Mouse (Mus musculus) gonadal fat pad, adult 2 months (tissue): ENCODE measurements at regions not wholly inside any gene's neighbourhood (a gene's known extent, or its start where the extent isn't known, plus 50 kb on each side); places are given as distances from the start of the nearest gene placed in this dataset.

Experiments
- DNase-seq: peaks from one replicate; pipeline ENCODE4 v3.0.0-alpha.2; 2012; ENCODE audit warnings: low read depth

DNA sequence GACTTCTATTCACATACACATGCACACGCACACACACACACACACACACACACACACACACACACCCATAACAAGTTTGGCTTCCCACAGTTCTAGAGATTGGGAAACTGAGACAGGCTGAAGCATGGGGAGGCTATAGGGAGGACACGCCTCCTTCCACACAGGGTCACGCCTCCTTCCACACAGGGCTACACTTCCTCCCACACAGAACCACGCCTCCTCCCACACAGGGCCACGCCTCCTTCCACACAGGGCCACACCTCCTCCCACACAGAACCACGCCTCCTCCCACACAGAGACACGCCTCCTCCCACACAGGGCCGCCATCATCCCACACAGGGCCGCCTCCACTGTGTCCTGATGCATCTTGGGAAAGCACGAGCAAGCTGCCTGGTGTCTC lies 401.9 kb upstream of the Kazn start:
- no peak for DNase-seq

DNA sequence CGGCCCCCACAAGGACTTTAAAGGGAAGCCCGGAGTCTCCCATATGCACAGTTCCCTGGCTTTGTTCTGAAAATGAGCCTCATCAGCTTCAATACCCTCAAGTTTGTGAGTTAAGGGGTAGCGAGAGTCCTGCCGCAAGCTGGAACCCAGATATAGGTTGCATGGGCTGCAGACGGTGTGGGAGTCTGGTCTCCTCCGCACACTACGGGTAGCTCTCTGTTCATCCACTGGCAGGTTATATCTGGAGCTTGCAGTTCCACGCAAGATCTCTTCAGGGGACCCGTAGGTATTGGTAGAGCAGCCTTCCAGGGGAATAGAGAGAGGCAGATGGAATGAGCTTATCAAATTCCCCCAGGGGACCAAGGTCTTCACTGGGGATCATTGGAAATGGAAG lies 400.1 kb upstream of the Kazn start:
- DNase-seq = no peak

DNA sequence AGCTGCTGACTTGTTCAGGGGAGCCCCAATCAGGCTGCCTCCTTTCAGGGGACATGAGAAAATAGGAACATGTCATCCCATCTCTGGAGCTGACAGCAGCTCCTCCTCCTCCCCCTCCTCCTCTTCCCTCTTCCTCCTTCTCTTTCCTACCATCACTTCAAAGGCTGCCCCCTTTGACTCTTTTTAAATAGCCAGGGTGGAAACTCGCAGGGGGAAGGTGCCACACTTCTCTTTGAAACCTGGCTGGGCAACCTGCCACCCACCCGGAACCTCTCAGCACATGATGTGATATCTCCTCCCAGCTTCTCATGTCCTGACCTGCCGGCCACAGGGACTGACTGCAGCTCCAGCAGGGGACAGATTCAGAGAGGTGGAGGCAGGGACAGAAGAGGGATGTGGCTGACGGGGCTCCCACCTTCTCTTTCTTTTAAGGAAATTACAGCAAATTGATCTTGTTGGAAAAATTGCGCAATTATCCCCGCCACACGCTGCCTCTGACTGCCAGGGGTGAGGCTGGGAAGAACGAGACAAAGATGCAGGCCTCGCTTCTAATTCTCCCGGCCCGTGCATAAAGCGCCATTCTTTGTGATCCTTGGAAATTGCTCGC lies 399.6 kb upstream of the Kazn start:
- DNase-seq = no peak

DNA sequence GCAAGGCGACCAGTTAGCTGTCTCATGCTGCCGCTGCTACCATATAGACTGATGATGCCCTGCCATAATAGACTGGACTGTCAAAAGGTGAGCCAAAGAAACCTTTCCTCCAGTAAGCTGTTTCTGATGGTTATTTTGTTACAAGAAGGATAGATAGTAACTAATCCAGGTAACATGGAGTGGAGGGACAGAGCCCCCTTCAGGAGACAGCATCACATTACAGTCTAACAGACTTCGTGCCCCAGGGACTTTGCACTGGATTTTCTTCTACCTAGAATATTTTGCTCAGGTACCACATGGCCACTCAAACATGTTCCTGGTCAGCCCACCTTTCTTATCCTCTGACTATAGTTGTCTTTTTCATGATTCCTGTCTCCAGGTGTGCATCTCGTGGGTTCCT lies 398.9 kb upstream of the Kazn start:
- no peak for DNase-seq

DNA sequence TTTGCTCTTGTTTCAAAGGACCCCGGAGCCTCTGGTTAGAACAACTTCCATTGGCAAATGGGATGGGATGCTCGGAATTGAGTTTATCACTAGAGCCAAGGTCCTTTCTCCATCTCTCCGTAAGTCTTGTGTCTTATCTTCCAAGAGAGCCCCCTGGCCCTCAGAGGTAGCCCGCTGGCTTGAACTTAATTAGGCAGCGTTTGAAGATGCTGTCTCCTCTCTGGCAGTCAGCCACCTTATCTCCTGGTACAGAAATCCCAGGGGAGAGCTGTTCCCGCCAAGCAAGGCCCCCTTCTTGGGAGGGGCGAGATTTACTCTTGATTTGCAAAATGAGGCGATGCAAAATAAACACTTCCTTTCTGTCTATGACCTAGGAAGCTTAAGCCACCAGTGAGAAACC lies 395.2 kb upstream of the Kazn start:
- DNase-seq = no peak

DNA sequence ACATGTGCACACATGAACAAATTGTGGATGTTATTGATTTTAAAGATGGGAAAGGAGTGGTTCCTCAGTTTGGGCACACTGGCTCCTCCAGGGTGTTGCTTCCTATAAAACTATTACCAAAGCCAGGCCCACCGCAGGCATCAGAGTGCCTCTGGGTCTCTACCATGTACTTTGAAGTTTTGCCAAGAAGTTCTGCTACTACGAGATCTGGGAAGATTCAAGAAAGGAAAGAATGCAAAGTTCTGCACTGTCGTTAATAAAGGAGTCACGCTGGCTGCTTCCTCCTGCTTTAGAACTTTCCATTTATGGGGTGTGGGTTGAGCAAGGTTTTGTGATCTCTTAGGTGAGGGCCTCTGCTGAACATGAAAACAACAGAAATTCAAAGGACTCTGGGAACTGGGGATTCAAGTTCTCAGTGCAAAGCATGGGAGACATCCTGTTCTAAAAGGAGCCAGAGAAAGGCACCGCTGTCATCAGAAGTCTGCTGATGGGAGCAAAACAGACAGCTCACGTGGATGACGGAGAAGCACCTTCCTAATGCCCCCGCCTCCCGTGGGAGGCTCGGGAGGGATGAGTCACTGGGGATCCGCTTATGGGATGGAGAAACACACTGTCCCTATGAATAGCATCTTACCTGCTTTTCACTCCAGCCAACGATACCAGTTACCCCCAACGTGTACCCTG lies 394.6 kb upstream of the Kazn start:
- no peak for DNase-seq

DNA sequence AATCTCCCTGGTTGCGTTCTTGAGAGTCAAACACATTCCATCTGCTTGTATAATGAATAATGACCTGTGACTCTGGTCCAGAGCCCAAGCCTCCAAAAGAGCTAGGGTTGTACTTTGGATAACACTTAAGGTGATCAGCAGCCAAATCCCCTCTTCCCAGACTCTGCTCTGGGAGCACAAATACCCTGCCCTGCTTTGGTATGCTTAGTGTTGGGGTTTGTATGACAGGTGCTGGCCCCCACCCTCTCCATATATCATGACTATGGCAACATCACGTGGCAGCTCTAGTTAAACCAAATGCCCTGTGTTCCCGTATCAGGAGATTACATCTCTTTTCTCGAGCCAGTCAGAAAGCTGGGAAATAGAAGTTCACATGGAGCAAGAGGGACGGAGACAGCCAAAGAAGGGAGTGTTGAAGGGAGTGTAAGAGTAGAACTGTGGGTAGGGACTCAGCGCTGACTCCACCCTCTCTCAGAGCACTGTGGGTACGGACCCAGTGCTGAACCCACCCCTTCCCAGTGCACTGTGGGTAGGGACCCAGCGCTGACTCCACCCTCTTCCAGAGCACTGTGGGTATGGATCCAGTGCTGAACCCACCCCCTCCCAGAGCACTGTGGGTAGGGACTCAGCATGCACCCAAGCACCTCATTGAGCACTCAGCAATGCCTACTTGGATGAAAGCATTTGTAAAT lies 387.4 kb upstream of the Kazn start:
- no peak for DNase-seq

DNA sequence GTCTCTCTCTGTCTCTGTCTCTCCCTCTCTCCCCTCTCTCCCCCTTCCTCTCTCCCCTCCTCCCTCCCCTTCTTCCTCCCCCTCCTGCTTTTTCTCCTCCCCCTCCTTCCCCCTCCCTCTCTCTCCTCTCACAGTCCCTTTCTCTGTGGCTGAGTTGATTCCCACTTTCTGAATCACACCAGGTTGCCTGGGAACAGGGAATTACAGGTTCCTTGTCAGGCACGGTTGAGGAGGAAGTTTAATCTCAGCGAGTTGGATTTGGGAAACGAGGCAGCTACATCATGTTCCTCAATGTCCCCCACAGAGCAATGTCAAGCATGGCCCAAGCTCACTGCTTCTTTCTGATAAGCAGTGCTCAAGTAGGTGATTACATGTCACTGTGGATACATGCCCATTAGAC lies 386.3 kb upstream of the Kazn start:
- no peak for DNase-seq

DNA sequence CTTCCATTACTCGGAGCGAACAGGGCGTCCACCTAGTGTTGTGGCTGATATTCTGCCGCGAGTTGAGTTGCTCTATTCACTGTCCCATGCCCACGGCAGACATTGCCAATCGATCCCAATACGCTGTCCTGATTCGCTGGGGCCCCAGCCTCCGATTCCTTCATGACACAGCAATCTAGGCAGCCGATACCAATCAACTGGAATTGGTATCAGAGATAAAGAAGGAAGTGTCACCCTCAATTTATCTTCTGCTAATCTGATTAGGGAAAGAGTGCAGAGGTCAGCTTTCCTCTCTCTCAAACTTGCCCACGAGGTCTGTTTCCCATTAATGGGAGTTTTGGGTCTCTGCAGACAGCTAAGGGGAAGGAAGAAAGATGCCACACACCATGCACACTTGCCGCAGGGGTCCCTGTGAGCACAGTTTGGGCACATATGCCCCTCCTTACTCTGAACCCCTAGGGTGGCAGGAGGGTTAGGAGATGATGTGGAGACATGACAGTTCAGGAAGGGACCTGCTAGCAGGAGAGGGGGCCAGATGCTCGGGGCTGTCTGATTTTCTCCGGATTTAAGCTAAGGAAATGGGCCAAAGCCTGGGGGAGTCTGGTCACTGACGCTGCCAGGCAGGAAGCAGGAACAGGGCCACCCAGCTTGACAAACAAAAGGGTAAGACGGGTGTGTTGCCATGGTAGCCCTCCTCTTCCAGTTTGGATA lies 383.1 kb upstream of the Kazn start:
- DNase-seq = no peak

DNA sequence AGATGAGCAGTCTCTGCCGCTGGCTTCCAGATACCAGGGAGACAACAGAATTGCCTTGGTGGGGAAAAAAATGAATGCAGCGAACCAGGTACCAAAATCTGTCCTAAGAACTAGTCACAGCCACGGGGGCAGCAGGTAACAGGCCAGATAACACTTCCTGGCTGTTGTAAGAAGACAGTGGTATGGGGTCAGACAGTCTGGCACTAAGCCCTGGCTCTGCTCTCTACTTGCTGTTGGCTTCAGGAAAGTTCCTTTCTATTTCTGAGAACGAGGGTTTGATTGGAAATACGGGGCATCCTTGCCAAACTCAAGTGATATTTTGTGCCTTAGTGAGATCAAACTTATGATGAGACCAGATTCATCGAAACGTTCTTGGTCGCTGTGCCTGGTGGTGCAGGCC lies 380.2 kb upstream of the Kazn start:
- DNase-seq = no peak

DNA sequence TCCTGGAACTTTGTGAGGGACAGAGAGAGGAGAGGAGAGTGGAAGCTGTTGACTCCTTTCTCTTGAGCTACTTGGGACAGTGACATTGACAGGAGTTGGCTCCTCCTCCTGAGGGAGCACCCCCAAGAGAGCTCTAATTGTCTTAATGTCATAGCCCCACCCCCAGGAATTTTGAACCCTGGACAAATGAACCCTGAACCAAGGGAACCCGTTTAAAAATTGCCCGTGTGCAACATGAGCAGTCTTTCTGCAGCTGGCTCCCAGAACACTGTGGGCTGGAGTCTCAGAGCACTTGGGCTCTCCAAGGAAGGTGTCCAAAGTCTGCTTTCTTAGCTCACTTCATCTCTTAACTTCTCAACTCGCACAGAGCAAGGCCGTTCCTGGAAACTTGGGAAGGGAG lies 379.6 kb upstream of the Kazn start:
- no peak for DNase-seq

DNA sequence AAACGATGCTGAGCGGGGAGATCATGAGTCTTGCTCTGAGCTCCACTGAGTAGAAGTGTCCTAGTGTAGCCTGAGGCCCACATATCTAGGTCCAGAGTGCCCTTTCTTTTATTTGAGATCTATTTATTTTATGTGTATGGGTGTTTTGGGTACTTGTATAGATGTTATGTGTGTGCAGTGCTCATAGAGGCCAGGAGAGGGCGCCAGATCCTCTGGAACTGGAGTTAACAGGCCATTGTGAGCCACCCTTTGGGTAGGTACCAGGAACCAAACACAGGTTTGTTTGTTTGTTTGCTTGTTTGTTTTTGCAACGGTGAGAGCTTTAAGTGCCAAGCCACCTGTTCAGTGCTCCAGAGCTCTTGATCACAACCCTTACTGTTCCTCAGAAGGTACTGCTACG lies 378.5 kb upstream of the Kazn start:
- no peak for DNase-seq

DNA sequence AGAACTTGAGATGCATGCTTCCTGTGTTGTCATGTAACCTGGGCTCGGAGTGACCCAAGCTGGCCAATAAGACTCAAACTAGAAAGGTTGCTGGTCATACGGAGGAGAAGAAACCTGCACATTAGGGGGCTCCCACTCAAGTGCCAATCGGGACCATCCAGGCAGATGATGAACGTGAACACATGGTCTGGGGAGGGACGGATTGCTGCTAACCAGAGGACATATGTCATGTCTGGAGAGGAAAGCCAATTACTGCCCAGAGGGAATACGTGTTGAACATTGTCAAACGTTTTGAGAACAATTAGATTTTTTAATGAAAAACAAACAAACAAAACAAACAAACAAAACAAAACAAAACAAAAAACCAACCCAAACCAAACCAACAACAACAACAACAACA lies 377.7 kb upstream of the Kazn start:
- DNase-seq = no peak

DNA sequence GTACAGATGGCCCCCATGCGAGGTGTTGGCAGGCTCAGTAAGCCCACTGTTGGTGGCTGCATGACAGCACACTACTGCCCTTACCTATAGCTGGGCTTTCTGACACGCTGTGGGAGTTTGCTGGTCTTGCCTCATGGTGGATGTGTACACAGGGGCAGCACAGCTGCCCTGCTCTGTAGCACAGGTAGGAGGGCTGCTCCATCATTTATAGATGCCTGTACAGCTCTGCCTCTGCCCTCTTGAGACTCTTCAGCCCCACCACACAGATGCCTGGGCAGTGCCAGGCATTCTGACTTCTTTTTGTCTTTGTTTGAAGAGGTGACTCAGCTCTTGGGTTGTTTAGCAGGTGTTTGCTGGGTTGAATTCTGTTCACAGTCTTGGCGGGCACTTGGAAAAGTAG lies 365.9 kb upstream of the Kazn start:
- DNase-seq = no peak

DNA sequence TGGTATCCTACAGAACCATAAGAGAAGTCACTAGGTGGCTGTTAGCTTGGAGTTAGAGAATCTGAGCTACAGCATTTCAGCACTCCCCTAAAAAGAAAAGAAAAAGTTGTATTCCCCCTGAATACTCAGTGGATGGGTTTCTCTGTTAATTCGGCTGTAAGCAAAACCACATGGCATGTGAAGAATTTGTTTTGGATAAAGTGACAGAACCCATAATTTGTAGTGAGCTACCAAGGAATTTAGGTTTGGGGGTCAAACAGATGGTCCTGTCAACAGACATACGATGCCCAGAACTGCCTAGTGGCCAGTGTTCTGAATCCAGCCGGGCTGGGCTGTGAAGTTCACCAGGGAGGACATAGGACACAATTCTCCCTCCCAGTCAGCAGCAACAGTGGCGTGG lies 358.0 kb upstream of the Kazn start:
- DNase-seq = no peak

DNA sequence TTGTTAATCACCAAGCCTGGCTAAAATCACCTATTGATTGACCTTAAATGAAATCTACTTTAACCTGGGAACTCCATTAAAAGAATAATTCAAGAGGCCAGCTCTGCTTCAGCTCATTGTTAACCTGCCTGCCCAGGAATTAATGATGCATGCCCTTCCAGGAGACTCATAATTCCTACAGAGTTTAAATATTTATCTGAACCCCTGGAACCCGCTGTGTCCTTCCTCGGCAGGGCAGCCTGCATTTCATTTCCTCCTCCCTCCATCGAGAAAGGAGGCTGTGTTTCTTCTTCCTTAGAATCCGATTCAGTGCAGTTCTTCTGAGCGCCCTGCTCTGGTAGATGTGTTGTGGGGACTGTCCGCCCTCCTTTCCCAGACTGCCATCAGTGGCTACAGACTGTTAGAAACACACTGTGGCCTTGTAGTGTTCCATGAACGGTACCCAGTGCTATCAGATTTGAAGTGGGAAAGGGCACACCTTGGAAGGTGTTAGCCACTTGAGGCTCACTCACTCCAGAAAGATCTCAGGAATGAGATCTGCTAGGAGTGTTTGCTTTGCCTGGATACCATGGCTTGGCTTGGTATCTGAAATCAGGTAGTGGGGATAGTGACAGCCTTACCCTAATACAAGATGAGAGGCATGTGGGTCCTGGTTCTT lies 350.0 kb upstream of the Kazn start:
- no peak for DNase-seq

DNA sequence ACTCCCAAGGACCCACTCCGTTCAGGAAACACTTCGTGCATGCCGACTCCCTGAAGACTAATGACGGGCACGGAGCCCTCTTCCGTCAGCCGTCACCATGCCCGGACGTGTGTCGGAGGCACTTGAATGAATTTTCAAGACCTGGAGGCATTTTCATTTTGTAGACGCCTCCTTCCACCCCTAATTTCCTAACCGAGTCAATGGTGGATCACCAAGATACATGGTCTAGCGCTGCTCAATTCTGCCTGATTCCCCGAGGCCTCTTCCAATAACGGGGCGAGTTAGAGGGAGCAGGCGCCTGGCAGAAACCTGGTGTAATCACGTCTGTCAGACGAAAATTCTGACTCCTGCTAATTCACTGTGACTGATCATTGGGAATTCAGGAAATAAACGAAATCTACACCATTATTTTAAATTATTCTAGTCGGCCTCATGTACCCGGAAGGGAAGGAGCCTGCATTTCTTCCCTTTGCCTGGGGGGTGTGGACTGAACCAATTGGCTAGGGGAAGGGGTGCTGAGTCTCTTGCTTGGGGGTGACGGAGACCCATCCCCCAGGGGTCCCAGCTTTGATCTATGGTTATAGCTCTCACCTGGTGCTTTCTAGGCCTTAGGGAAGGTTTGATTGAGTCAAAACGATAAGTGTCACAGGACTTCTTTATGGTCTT lies 349.4 kb upstream of the Kazn start:
- no peak for DNase-seq

DNA sequence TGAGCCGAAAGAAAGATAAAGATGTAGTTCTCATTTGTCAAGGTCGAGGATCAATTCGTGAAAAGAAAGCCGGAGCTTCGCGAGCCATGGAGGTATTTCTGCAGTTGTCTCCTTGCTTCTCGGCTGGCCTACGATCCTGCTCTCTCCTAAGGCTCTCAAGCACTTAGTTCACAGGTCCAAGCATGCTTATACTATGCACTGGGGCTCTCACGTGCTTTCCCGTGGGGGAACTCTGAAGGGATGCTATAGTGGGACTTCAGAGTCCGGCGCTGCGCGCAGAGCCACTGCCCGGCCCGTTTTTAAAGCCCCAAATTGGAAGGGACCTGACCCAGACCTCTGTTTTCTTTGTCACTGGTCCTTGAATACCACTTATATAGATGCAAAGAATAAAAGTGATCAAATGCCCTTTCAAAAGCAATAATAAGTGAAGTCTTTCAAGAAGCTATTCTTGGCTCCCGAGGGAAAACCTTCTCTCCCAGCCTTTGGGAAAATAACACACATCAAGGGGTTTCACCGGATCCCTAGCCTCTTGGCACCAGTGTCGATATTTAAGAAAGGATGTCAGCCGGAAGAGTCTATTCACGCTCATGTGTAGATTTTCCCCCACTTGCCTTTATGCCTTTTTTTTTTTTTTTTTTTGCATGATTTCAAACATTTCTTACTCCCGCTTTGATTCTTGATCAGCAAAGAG lies 348.3 kb upstream of the Kazn start:
- DNase-seq = no peak

DNA sequence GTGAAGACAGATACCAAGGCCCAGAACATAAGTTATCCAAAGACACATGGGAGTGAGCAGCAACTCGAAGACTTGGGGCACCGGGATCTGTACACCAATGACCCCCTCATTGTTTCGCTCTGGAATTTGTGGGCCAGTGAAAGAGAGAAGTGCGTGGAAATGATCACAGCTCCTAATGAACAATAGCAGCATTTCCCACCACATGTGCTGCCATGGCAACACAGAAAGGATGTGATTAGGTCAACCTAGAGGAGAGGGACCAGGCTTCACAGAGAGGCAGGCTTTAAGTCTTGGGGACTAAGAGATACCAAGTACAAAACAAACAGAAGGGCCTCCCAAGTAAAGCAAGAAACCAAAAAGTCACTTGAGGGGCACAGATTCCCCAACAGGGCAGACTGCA lies 339.3 kb upstream of the Kazn start:
- DNase-seq = no peak

DNA sequence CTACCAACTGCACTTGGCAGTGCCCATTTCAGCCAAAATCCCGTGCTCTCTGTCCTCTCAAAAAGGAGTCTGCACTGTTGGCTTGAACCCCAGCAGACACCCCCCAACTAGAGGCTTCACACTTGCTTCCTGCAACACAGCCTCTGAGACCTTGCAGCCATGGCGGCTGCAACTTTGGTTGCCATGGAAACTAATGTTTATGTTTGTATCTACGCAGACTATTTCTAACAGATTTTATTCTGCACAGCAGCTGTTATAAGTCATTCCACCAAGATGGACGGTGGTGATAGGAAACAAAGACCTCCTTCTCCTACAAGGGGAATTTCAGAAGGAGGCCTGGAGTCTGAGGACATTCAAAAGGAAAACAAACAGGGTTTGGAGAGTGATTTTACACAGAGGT lies 338.3 kb upstream of the Kazn start:
- DNase-seq = no peak

DNA sequence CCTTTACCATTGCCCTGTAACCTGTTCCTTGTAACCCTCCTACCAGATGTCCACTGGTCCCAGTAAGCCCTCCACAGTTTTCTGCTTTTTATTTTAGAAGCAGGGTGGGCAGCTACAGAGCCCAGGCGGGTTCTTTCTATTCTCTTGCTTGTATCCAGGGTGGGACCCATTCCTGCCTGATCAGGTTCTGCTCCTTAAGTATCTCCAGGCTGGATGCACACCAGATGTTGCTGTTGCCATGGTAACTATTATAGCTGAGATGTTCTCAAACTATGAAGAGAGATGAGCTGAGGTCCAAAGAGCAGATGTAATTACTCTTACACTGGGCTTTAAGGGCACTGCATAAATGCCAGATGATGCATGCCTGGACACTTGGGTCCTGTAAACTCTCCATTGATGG lies 335.3 kb upstream of the Kazn start:
- DNase-seq = no peak
